Mouse (Mus musculus): ENCODE results near the gene Pin4. TPM values are rescaled to one million over a fixed set of nuclear protein-coding genes. Genes with fewer than 3 reads are reported as not detected.

Pin4 gene
- polyA plus RNA-seq (2012; fragmentation: generic; extraction: Trizol), result 10 to 100 TPM; 16.6 to 59.5 TPM

GRCm38 (mm10) chrX:102119042-102119864 lies at the start of gene Pin4:
Gene Pin4, plus strand, starts transcription at chrX:102119447.

GRCm38 (mm10) chrX:102070591-102071471 lies 48.4 kb upstream of the Pin4 start, which contains the start of gene Rtl5:
Gene Rtl5, minus strand, starts transcription at chrX:102071304.

GRCm38 (mm10) chrX:102156618-102157422 lies 37.6 kb downstream of the Pin4 start, which contains the start of gene Ercc6l:
Gene Ercc6l, minus strand, starts transcription at chrX:102157091.

Other genes starting within 250 kb of the Pin4 start
- not detected for gene Rtl5, start 48.1 kb upstream of the Pin4 start, polyA plus RNA-seq (2012; fragmentation: generic; extraction: Trizol)
- 1 to 10 TPM in 1 of 2 experiments, under 1 TPM in 1; 0.77 to 3.1 TPM for gene Ercc6l, start 37.6 kb downstream of the Pin4 start, polyA plus RNA-seq (2012; fragmentation: generic; extraction: Trizol)
- gene Rps4x, start 69.9 kb downstream of the Pin4 start, polyA plus RNA-seq (2012; fragmentation: generic; extraction: Trizol), result 1,000 to 10,000 TPM; 2,990 to 3,572 TPM
- gene Cited1, start 132.7 kb downstream of the Pin4 start, polyA plus RNA-seq (2012; fragmentation: generic; extraction: Trizol), result 1 to 10 TPM in 1 of 2 experiments, under 1 TPM in 1; 0.99 to 7.0 TPM

All from C3H10T1/2 (cell line).